Mouse (Mus musculus) testis, postnatal 10 days (tissue): ENCODE results near the gene Gm21976.

Experiments used
- DNase-seq: peaks from one replicate; pipeline ENCODE4 v3.0.0; 2021; ENCODE audit warnings: low spot score

Gm21976 gene

DNA sequence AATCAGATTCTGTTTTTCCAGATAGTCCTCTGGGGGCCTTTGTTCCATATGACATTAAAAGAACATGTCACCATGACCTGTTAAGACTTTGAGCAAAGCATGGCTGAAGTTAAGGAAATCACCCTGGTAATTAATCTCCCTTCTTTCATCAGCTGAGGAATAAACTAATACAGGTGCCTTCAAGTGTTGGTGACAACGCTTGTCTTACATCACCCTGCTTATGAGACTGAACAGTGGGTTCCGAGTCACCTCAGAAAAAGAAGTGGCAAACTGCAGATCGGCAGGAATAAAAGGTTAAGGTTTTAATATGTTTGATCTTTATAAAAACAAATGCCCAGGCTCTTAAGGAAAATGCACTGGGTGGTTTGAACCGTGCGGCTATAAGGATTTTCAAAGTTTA, at the start of gene Gm21976:
Gene Gm21976, plus strand, starts transcription at position 202 of the 400 bp plus-strand sequence.
- DNase-seq: no peak

- no peak for DNase-seq
Observed at GRCm38 (mm10) chr13:98230511-98230910, 49.2 kb upstream of the Gm21976 start.

DNA sequence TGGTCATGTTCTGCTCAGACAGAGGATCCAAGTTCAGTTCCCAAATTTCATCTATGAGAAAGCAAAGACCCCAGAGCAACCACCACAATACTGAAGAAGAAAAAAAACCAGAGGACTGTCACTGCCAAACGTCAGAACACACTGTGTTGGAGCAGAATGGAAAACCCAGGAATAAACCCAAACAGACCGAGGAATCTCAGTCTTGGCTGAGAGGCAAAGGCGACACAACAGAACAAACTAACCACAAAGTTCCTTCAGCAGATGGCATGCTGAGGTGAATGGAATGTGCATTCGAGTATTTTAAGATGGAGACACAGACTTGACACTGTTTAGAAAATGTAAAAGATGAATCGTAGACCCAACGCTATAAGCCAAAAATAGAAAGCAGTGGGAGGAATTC, 44.2 kb upstream of the Gm21976 start:
- DNase-seq: no peak

GRCm38 (mm10) chr13:98239978-98240641, 39.6 kb upstream of the Gm21976 start:
- DNase-seq: peak; percentile 85

DNA sequence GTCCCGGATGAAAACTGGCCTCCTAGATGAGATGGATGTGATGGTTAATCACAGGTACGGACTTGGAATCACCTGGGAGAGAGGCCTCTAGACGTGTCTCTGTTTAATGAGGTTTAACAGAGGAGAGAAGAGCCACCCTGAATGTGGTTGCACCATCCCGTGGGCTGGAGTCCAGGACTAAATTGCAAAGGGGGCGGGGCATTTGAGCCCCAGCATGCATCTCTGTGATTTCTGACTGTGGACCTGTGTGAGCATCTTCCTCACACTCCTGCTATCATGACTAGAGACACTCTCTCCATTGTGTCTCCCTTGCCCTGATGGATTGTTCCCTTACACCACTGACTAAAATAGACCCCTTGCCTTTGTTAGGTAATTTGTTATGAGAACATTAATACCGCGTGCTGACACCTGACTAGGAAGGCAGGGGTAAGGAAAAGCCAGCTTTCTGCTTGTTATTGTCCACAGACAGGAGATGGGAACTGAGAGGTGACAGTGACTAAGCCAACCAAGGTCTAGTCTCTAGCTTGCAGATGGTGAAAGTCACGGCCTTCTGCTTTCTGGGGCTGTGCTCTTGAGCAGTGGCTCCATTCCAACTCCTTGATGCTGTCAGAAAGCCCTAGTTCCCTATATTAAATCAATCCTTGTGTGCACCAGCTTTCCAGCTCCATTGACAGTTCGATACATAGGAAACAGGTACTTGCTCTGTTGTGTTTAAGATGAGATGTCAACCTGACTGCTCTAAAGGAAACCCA, 38.0 kb upstream of the Gm21976 start:
- DNase-seq: no peak

DNA sequence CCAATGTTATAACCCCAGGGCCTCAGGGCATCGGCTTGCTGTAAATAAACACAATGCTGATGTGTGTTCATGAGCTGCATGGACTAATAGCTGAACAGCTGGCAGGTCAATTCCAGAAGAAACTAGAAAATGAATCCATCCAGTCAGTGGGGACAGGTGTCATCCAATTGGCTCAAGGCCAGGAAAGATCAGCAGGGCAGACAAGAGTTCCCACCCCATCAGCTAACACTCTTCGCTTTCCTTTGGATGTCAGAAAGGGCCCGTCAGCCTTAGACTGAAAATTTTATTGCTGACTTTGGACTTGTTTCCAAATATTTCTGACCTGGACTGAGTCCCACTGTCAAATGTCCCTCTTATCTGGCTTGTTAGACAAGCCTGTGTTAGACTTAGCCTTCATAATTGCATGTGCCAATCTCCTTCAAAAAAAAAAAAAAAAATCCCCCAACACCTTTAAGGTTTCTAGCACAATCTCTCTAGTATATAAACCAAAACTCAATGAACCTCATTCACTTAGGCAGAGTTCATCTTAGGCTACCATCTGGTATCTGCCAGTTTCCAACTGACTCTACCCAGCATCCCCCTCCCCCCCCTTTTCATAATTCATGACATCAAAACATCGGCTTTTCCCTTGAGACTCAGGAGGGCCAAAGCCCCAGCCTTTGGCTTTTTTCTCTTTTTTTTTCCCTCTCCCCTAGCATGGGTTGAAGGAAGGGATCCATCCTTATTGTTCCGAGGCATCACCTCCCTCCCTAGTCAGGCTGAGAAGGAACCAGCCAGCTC, 34.9 kb upstream of the Gm21976 start:
- no peak for DNase-seq

GRCm38 (mm10) chr13:98245386-98245785, 34.3 kb upstream of the Gm21976 start:
- DNase-seq: no peak

GRCm38 (mm10) chr13:98249594-98249993, 30.1 kb upstream of the Gm21976 start:
- DNase-seq: no peak

GRCm38 (mm10) chr13:98254921-98255320, 24.8 kb upstream of the Gm21976 start:
- DNase-seq: no peak

DNA sequence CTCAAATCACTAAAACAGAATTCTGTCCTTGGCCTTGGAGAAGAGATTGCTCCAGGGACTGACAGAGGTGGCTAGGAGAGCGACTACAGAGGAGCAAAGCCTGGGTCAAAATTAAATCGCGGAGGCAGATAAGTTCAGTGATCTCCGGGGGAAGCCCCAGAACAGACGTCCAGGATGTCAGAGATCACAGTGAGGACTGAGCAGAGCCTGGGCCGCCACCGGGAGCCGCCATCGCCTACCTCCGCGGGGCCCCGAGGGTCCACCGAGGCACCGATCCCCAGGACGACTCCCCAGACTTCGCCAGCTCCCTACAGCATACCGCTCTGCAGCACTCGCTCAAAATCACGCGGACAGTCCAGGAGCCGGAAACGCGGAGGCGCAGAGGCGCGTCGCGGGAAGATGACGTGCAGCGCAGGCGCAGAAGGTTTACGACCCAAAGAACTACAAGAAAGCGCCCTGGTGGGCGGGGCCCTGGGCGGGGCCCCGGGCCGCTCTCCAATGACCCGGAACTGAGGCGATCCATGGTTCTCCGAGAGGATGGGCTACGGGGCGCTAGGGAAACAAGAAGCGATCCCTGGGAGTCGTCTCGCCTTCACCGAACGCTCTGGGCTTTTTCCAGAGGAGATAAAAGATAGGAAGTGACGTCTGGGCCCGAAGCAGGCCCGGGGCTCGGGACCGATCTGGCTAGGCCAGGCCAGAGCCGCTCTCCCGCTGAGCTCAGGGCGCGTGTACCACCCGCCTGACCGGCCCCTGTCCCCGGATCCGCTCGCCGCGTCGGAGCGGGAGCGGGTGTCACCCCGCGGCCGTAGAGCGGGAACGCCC, 16.8 kb upstream of the Gm21976 start, which contains the start of the genes Utp15 and Ankra2:
Gene Utp15, minus strand, starts transcription at position 406 of the 822 bp plus-strand sequence.
Gene Ankra2, plus strand, starts transcription at position 439 of the 822 bp plus-strand sequence.
- peak; percentile 99 for DNase-seq

- no peak for DNase-seq
Observed at GRCm38 (mm10) chr13:98263458-98263987, 16.2 kb upstream of the Gm21976 start.

DNA sequence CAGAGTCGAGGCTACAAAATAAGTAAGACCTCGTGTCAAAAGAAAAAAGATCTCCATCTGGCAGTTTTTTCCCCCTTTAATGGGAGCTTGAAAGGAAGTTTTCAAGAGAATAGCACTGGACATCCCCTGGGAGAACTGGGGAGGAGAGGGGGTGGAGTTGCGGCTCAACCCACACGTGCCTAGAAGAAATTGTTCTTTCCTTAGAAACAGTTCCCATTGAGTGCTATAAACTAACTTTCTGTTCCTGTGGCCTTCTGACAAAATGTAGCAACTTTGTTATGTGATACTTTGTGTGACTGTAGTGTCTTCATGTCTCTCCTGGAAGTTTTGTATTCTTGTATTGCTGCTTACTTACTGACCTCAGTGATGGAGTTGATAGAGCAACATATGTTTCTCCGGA, 15.6 kb upstream of the Gm21976 start:
- no peak for DNase-seq

GRCm38 (mm10) chr13:98274023-98274422, 5.7 kb upstream of the Gm21976 start:
- DNase-seq: no peak

DNA sequence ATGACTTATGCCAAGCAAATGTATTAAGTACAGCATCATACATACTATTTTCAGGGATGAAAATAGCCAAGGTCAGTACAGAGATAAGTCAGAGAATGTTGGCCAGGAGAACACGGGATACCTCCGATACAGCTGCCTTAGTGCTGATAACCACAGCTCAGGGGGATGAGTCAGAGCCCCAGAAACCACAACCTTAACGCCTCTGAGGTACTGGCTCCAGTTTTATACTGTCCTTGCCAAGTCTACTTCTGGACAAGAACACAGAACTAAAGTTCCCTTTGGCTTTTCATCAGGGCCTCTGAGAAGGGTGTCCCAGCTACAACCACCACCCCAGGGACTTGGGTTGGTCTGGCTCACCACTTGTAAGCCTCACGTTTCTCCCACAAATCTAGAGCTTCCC, 4.0 kb upstream of the Gm21976 start:
- no peak for DNase-seq

GRCm38 (mm10) chr13:98276253-98276652, 3.4 kb upstream of the Gm21976 start:
- no peak for DNase-seq

DNA sequence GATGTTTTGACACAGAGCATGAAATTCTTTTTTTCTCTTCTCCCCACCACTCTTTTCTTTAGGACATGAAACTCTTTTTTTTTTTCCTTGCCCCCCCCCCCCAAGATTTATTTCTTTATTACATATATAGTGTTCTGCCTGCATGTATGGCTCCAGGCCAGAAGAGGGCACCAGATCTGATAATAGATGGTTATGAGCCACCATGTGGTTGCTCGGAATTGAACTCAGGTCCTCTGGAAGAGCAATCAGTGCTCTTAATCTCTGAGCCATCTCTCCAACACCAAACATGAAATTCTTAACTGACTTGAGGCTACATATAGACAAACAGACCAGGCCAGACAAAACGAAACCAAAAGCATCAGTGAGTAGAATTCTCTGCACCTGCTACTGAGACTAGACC, 2.2 kb upstream of the Gm21976 start:
- DNase-seq: no peak

- DNase-seq: no peak
Observed at GRCm38 (mm10) chr13:98280990-98281650, 1.4 kb downstream of the Gm21976 start.

DNA sequence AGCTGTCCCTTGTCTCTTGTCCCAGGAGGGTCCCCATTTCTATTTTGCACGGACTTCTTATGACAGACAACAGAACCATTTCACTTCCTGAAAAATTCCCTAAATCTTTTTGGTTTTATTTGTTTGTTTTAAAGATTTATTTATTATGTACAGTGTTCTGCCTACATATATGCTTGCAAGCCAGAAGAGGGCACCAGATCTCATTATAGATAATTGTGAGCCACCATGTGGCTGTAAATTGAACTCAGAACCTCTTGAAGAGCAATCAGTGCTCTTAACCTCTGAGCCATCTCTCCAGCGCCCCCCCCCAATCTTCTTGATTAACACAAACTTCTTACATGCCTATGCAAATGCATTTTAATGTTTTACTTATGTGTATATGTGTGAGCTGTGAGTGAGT, 11.0 kb downstream of the Gm21976 start:
- DNase-seq: no peak

DNA sequence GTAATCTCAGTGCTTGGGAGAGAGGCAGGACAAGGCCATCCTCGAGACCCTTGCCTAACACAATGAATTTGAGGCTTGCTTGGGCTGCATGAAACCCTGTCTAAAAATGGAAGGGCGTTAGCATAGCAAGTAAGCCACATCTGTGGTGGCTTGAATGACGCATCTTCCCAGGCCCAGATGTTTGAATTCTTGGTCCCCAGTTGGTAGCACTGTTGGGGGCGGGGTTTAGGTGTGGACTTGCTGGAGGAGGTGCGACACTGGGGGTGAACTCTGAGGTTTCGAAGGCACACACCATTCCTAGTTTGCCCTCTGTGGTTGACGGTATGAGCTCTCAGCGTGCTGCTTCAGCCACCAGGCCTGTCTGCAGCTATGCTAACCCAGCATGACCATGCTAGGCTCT, 12.0 kb downstream of the Gm21976 start:
- DNase-seq: no peak

DNA sequence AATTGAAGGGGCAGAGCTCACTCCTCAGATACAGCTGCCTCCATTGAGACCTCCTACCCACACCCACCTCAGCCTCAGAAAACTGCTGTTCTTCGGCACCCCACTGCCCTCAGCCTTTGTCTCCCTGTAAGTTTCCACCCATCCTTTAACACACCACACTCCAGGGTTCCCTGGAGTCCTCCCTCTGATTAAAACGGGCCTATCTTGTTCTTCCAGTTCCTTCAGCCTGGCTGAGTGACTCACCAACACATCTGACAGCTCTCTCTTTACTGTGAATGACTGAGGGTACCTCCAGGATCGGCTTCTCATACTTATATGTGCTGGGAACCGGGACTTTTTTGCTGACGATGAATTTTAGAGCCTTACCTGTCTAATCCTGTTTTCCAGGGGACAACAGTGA, 16.4 kb downstream of the Gm21976 start:
- no peak for DNase-seq

DNA sequence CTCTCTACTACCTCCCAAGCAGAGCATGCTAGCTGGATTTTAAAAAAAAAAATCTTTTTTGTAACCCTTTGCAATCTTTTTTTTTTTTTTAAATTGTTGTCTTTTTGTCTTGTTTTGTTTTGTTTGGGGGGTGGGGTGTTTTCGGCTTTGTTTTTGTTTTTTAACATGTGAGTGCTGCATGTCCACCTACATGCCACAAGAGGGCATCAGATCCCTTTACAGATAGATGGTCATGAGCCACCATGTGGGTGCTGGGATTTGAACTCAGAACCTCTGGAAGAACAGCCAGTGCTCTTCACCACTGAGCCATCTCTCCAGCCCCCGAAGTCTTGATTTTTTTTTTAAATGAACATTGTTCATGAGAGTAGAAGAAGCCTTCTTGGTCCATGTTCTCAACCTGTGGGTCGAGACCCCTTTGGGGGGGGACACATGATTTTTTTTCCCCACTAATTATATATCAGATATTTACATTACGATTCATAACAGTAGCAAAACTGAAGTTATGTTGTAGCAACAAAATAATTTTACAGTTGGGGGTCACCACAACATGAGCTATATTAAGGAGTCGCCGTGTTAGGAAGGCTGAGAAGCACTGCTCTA, 18.3 kb downstream of the Gm21976 start:
- DNase-seq: no peak
